Comparison of ENCODE assay signal across 15 mouse cellular contexts in genomic region chr8:54372921-54373320, GRCm38 (mm10).
"Had no signal": no experiment of that assay in that cellular context is flagged by ENCODE, and none has a peak within 500 bp of the region (broad histone marks: within the 10 kb centered on the region; RNA-seq: fewer than 3 reads in every experiment).

No protein-coding gene starts in this region.

- H3K27ac ChIP-seq: neural tube, embryonic 15.5 days; stomach, embryonic 15.5 days; stomach, postnatal 0 days had no signal

- H3K4me1 ChIP-seq: neural tube, embryonic 15.5 days; stomach, embryonic 15.5 days had no signal

- H3K4me2 ChIP-seq: neural tube, embryonic 15.5 days; stomach, embryonic 15.5 days had no signal

- DNase-seq: retina, postnatal 1 day; right cerebral cortex, adult 18-20 months; right cerebral cortex, postnatal 14 days; right cerebral cortex, postnatal 25 days; right cerebral cortex, postnatal 4 days; spleen, adult 18-20 months; thymus, adult 18-20 months; thymus, adult 2 months; thymus, postnatal 14 days; thymus, postnatal 25 days; thymus, postnatal 36 days; thymus, postnatal 4 days had no signal

- H3K27me3 ChIP-seq: neural tube, embryonic 15.5 days; stomach, embryonic 15.5 days had no signal

- H3K9me3 ChIP-seq: neural tube, embryonic 15.5 days; stomach, embryonic 15.5 days had no signal

- H3K36me3 ChIP-seq: neural tube, embryonic 15.5 days; stomach, embryonic 15.5 days had no signal

- H3K9ac ChIP-seq: neural tube, embryonic 15.5 days; stomach, embryonic 15.5 days had no signal

- H3K4me3 ChIP-seq: neural tube, embryonic 15.5 days; stomach, embryonic 15.5 days had no signal
